Mouse (Mus musculus) left cerebral cortex, adult 18-20 months (tissue): ENCODE data around the gene Gga2. TPM values are rescaled to one million over a fixed set of nuclear protein-coding genes. Genes with fewer than 3 reads are reported as not detected.

Experiments used
- DNase-seq, 2 experiments: peaks; one replicate each; pipeline ENCODE4 v3.0.0; 2021 to 2022; ENCODE audit warnings: low spot score in 2 of 2, mixed read lengths in 1 of 2
- long read RNA-seq, 2 experiments: library from polyadenylated mRNA; stranded (forward); transcript quantifications; one replicate each; pipeline ENCODE4 v2.0.0; 2021
- total RNA-seq, 2 experiments: library from RNA; stranded (reverse); gene quantifications; 2 replicates each; pipeline ENCODE4 v1.2.3; 2021

The Gga2 gene
- total RNA-seq = 10 to 100 TPM; 30.5 to 32.5 TPM
- long read RNA-seq, experiment 1, full-length matches to known transcripts = 41 of 57 reads
- long read RNA-seq, experiment 1, partial matches to known transcripts = 2 of 57 reads
- long read RNA-seq, experiment 1, other reads (novel, unspliced or antisense) = 14 of 57 reads
- long read RNA-seq, experiment 2, full-length matches to known transcripts = 22 of 31 reads
- long read RNA-seq, experiment 2, partial matches to known transcripts = 6 of 31 reads
- long read RNA-seq, experiment 2, other reads (novel, unspliced or antisense) = 3 of 31 reads

DNA sequence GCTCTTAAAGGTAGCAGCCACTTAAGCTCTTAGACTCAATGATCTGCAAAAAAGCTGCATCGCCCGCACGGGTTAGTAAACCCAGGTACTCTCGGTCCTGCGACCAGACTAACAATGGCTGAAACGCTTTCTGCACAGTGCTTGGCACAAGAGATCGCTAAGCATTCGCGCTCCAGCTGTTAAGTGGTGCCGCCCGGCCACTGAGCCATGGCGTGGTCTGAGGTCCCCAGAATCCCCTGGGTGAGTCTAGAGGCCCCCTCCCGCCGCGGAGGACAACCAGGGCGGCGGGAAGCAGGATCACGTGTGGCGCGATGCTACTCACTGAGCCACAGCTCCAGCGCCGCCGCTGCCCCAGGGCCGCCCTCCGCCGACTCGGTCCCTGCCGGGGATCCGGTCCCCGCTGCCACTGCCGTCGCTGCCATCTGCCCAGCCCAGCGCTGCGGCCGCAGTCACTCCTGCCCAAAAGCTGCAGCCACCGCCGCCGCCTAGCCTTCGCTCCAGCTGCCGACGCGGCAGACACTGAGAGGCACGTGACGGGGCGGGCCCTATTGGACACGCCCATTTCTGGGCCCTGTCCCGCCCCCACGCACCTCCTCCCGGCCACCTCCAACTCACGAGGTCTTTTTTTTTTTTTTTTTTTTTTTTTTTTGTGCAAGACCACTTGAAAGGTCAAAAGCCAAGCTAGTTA lies at the start of gene Gga2:
TSS of gene Gga2 (minus strand) at position 556 of the 688 bp plus-strand sequence.
- peak; percentile 82 to 87 for DNase-seq

DNA sequence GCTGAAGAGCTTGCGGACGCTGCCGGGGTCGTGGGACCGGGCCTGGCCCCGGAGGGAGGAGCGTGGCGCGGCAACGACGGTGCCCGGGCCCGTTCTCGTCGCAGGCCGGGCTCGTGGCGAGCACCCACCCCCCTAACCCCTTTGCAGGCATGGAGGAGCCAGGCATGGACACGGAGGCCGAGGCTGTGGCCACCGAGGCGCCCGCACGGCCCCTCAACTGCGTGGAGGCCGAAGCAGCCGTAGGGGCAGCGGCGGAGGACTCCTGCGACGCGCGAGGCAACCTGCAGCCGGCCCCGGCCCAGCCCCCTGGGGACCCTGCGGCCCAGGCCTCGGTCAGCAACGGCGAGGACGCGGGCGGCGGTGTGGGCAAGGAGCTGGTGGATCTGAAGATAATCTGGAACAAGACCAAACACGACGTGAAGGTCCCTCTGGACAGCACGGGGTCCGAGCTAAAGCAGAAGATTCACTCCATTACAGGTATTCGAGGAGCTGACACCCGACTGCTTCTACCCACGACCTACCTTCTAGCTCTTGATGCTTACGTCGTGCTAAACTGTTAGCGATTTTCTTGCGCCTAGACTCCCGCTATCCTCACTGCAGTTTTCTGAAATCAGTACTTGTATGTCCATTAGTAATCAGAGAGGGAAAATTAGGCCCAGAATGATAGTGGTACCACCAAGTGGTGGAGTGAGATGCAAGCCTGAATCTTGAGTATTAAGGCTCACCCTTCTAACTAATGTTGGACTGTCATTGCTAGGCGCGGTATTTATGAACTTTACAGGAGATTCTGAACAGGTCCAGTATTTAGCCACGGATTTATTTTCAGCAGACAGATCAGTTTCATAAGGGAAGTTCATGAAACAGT lies 46.7 kb upstream of the Gga2 start:
- peak; percentile 10 to 17 for DNase-seq

DNA sequence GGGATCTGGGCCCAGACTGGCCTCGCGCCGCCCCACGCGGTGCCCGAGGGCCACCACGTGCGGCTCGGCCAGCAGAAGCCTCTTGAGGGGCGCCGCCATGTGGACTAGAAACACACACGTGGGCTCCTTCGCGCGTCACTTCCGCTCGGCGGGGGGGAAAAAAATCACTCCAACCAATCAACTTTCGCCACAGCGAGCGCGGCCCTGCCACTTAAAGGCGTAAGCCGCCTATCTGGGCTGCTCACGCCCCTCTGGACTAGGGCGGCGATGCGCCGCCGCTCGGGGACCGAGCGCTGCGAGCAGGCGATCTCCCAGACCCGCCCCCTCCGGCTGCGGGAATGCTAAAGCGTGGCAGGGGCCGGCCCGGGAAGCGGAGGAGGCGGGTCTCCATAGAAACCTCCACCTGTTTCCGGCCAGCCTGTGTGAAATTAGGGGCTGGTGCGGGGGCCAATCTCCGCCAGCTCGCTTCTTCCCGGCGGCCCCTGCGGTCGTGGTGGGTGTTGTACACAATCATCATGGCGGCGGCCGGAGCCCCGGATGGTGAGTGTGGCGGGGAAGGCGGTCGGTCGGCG lies 46.0 kb upstream of the Gga2 start, which contains the start of the genes Ubfd1 and Ears2:
TSS of gene Ubfd1 (plus strand) at position 231 of the 572 bp plus-strand sequence.
TSS of gene Ears2 (minus strand) at position 319 of the 572 bp plus-strand sequence.
- peak; percentile 96 for DNase-seq

DNA sequence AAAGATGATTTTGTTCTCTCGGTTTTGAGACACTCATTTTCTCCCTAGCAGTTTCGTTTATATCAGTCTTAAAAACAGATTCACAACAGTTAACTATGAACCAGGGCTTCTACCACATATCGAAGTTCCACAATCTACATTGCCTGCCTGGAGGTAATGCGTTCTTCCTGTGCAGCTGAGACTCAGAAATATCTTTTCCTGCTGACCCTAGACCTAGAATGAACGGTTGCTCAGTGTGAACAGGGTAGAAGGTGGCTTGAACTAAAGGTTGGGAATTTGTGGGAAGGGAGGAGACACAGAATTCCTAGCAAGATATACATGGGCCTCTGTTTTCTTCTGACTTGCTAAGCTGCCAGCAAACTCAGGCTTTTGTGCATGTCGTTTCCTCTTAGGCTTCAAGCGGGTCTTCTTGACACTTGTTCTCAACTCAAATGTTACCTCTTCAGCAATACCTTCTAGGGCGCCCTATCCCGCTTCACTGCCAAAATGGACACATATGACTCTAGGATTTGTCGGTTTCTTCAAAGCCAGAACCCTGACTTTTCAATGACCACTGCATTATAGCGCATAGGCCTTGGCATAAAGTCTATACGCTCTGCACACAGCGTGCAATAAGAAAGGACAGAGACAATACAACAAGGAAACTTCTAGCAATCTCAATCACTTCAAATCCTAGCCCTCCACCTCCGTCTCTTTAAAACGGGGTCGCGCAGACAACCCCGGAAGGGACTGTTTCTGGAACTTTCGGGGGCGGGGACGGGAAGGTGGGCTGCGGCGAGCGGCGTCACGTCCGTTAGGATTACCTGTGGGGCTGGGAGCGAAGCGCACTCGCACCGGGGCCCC lies 45.3 kb upstream of the Gga2 start:
- DNase-seq = no peak

DNA sequence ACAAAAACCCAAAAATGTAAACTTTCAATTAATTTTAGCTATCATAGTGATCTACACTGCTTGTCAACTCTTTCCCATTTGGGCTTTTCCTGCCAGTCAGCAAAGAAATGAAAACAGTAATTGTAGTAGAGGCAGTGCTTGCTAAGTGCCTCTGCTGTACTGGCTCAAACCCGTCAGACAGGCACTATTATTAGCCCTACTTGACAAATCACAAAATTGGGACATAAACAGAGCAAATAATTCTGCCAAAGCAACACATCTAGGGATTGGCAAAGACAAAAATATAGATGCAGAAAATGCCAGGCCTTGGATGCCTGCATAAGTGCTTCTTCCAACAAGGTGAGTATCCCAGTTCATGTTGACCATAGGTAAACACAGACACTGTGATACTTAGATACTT lies 44.6 kb upstream of the Gga2 start:
- no peak for DNase-seq

DNA sequence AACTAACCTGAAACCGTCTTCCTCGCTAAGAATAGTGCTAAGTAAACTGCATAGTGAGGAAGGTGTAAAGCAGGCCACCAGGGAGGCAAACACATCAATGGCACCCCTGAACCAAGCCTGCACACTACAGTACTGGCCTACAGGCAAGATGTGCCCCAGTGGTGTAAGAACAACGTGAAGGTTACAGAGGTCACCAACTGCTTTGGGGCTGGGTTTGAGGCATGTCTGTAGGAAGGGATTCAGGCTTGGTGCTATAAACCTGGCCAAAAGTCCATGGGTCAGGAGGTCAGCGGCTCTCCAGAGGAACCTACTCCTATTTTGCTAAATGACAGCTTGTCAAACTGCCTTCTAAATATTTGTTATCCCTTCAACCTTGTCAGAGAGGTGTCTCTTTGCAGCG lies 35.6 kb upstream of the Gga2 start:
- no peak for DNase-seq

DNA sequence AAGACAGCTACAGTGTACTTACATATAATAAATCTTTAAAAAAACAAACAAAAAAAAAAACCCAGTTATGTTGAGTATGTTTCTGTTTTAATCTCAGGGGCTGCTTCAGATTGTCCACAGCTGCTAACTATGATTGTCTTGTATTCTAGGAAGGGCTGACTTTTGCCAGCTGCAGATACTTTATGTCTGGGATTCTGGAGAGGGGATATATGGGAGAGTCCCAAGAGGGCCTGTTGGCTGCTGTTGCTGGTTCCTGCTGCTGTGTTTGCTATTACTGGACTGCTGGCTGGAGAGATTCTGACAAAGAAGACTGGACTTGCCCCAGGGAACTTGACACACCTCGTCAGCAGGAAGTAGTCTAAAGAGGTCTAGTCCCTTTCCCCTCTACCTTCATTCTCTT lies 29.8 kb upstream of the Gga2 start:
- no peak for DNase-seq

DNA sequence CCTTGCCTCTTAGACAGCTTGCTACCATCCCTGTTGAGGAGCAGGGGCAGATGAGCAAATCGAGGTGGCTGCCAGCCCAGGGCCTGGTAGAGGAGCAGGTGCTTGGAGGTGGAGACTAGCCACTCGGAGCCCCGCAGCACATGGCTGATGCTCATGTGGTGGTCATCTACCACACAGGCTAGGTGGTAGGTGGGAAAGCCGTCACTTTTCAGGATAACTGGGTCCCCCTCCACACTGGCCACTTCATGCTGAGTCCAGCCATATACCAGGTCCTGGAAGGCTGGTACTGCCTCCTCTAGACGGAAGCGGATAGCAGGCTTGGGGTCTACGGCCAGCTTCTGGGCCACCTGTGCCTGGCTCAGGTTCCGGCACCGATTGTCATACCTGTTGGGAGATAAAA lies 27.2 kb upstream of the Gga2 start:
- no peak for DNase-seq

DNA sequence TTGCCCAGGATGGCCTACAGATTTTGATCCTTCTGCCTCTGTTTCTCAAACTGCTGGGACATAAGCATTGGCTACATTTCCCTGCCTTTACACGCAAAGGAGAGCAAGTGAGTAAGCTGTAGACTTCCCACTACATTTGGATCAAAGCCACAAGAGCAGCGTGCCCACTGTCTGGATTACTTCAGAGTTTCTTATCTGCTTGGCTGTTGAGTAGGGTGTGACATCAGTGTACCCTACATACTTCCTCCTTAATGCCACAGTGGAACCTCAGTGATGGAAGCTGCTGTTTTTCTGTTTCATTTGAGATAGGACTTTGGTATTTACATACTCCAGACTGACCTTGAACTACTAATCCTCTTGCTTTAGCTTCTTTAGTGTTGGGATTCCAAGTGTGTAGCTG lies 25.8 kb upstream of the Gga2 start:
- no peak for DNase-seq

DNA sequence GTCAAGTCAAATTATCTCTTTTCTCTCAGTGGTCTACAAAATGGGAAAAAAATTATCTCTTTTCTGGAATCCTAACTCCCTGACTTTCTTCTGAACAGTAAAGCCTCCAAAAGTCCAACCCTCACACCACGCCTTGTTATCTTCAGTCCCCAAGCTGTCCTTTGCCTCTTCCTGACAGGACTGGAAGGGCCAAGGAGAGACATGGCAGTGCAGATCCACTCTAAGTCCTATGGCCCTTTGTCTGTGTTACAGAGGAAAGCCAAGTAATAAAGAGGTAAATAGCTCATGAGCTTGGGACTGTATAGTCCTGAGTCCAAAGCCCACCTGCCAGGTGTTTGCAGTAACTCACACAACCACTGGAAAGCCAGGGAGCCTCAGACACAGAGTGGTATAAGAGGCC lies 24.7 kb upstream of the Gga2 start:
- DNase-seq = no peak

DNA sequence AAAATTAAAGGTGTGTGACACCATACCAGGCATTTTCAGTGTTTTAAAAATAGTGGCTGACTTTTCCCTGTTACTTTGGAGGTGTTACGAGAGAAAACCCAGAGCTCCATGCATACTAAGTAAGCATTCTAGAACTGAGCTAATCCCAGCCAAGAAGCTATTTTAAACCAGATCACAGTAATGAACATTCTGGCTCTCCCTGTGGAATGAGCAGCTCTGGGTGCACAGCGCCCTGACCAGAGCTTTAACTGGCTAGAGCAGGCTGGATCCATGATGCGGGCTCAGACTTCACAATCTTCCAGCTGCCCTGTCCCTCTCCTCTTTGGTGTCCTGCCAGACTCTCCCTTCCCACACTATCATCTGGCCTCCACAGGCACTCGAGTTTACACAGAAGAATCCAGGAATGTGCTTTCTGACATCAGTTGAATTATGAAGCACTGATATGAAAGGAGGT lies 24.2 kb upstream of the Gga2 start:
- DNase-seq = peak; percentile 11 to 38

DNA sequence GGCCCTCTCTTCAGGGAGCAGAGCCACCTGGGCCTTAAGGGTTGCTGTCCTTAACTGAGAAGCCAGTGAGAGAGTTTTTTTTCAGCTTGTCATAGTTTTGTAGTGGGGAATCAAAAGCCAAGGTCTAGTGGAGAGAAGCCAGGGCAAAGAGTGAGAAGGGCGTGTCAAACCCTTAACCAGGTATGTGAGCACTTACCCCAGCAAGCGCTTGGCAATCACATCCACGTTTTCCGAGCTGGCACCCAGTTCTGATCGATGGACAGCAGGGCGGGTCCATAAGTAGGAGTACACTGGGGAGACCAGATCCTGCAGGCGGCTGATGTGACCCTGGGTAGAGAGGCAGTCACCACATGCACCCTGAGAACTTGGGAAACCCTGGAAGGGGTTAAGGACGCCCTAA lies 23.1 kb upstream of the Gga2 start:
- DNase-seq = no peak

DNA sequence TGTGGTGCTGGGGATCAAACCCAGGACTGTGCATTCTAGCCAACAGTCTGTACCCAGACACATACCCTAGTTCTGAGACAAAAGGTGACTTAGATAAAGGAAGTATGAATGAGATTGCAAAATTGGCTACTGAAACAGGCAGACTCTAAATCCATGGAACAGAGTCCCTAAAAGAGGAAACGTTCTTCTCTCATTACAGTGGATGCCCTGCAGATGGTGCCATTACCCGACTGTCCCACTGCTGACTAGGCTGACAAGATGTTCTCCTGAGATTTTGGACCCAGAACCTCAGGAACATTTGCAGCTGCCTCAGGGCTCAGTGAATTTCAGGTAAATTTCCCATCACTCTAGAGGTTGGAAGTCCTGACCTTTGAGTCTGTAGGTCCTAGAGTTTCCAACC lies 13.3 kb upstream of the Gga2 start:
- no peak for DNase-seq

DNA sequence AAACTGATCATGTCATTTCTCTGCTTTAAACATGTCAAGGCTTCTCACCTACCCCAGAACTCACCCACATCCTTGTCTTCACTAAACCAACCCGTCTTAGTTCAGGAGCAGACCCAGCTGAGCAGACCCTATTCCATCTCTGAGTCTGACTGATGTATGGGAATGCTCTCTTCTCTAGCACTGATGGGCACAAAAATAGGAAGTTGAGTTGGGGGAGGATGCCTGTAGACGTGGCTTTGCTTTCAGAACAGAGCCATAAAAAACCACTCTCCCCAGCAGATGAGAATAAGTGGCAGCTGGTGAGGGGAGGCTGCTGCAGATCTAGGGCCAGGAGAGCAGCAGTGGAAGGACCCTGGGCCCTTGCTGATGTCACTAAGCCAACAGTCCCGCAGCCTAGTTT lies 12.3 kb upstream of the Gga2 start:
- DNase-seq = no peak

DNA sequence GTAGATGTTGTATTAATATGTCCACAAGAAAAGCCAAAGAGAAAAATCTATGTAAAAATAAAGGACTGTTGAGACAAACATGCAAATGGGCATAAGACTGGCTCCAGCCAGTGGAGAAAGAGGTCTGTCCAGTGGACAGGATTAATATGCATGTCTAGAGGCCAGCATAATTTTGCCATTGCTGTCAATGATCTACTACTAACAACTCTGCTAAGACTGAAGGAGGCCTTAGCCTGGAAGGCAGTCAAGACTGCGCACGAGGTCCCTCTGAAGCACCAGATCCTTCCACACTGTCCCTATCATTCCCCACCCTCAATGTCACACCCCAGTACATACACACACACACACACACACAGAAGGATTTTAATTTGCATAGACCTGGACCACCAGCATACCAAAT lies 1.1 kb upstream of the Gga2 start:
- no peak for DNase-seq

DNA sequence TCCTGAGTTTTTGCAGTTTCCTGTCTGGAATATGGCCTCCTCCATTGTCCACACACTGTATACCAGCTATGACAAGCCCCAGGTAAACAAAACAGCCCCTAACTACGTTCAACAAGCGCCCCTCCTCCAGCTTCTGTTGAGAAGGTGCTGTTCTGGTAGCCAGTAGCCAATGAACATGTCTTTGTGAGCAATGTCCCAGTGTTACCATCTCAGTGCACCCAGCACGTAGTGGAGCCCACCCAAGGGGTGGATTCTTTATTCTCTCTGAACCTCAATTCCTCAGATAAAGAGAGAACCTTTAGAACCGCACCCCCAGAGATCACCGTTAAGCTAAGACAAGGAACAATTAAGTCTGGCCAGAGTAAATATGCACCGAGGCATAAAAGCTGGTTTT lies 752 bp downstream of the Gga2 start:
- no peak for DNase-seq

DNA sequence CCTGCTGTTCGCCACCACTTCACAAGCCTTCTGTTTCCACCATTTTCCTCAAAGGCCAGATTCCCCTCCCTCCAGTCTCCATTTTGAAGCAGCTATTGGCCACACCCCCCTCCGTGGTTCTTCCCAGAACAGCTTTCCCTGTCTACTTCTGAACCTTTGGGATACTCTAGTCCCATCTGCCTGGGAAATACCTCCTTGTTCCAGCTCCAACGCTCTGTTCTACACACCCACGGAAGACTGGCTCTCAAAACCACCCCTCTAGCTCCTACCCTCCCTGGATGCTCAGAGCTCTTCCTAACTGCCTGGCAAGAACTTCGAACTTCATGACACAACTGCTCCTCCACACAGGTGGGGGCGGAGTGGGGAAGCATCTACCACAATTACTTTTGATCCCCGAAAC lies 2.0 kb downstream of the Gga2 start:
- peak; percentile 47 to 72 for DNase-seq

DNA sequence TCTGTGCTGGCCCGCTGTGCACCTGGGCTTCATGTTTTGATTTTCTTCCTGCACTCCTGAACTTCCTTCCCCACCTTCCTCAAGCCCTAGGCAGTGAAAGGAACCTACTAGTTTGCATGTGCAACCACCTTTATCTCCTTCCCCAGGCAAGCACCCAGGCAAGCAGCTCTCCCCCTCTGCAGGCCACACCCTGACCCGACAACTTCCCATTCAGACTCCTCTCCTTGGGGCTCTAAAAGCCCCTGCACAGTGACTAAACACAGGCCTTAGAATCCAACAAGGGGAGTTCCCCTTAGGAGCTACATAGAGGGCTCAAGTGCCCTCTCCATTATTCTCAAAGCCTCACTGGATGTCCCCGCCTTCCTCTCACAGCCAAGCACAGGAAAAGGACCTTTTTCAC lies 2.8 kb downstream of the Gga2 start:
- no peak for DNase-seq

DNA sequence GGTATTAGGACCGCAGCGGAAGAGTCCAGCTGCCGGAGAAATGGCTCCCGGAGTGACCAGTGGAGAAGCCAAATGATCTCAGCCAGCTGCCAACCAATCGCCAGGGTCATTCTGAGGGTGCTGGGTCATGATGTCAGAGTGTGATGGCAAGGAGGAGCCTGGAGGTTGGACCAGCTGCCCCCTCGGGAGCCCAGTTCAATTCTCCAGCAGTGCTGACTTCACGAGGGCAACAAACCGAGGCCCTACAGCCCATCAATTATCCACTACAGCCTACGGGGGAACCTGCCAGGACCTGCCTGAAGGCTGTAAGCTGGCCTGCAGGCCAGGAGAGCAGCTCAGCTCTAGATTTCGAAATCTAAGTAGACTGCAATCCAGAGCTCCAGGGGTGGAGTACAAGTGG lies 5.3 kb downstream of the Gga2 start:
- DNase-seq = no peak

DNA sequence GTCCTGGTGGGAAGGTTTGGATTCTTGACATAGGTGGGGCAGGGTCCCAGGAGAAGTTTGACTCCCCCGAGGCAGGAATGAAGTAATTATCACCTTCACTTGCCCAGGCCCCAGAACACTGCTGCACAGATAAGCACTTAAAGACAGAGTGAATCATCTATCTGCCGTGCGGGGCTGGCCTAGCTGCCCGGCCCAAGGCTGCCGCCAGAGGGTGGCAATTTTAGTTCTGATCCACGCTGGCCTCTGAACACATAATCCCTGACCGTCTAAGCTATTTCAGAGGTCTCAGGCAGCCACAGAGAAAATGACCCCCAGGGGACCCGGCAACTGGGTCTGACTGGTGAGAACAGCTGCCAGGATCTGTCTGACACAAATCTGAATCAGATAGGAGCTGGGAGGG lies 5.9 kb downstream of the Gga2 start:
- no peak for DNase-seq

DNA sequence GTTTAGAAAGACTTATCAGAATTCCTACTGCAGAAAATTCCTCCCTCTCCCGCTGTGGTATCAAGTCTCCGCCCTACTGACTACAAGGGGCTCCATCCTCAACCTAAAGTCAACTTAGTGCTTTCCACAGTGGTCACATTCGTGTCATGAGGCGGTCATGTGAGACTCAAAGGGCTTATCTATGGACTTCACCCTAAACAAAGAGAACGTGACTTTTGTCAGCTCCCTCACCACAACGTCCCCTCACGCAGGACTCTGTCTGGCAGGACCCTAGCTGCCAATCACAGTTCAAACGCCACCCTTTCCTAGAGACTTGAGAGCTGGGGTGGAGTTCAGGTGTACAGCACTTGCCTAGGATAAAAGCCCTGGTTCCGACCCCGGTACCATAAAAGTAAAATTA lies 8.1 kb downstream of the Gga2 start:
- DNase-seq = no peak
